Mouse (Mus musculus): Measurements from ENCODE around the gene 1700021F07Rik. TPM values are rescaled to one million over a fixed set of nuclear protein-coding genes. Genes with fewer than 3 reads are reported as not detected.
A peak's percentile ranks its signal among the peaks of the same experiment; 100 is the strongest.

1700021F07Rik gene
- total RNA-seq, 4 experiments from 2014 or later = not detected

GRCm38 (mm10) chr2:173561851-173562442 is 39.6 kb downstream of the 1700021F07Rik start:
- DNase-seq (ENCODE audit: low spot score) = peak; percentile 44

- no peak for DNase-seq (ENCODE audit: low spot score)
Measured at GRCm38 (mm10) chr2:173563336-173563735, 41.0 kb downstream of the 1700021F07Rik start.

GRCm38 (mm10) chr2:173564179-173564578 is 41.8 kb downstream of the 1700021F07Rik start:
- no peak for DNase-seq (ENCODE audit: low spot score)

Other genes with a start within 250 kb of the 1700021F07Rik start
- 10 to 100 TPM; 24.5 to 31.5 (median 27.0) TPM for gene Pmepa1, start 246.1 kb upstream of the 1700021F07Rik start, total RNA-seq (2022)
- not detected for gene Ankrd60, start 55.8 kb downstream of the 1700021F07Rik start, total RNA-seq (2022)
- 10 to 100 TPM; 32.9 to 41.6 (median 36.0) TPM for gene Rab22a, start 137.2 kb downstream of the 1700021F07Rik start, total RNA-seq (2022)
- gene 1700010B08Rik, start 196.8 kb downstream of the 1700021F07Rik start, total RNA-seq (2022) = not detected
- 100 to 1,000 TPM; 111 to 126 (median 118) TPM for gene Vapb, start 214.9 kb downstream of the 1700021F07Rik start, total RNA-seq (2022)